Mouse (Mus musculus): ENCODE measurements at regions not wholly inside any gene's neighbourhood (a gene's known extent, or its start where the extent isn't known, plus 50 kb on each side); places are given as distances from the start of the nearest gene placed in this dataset.

DNA sequence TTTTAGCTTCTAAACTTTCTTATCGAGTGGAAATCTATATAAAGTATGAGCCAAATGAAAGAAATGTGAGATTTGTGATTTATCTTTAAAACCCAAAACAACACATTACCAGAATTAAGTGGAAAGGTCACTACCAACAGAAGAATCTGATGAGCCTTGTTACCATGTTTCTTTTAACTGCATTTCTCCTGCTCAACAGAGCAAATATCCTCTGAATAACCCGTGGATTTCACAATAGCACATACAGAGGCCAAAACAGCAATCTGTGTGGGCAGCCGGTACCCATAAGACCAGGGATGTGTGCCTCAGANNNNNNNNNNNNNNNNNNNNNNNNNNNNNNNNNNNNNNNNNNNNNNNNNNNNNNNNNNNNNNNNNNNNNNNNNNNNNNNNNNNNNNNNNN is 85.3 kb downstream of the 4930444P10Rik start:
- 86% methylated on average over 3 of the region's 3 CpGs for WGBS
- Histone ChIP-seq H3K4me1 (no peaks in the 10 kb centered on the region), H3K4me3 (no peak overlapping the region), H3K27me3 (replicated peaks; ENCODE audit: low read depth, poor library complexity, severe bottlenecking) (no peaks in the 10 kb centered on the region), H3K27ac (replicated peaks) (no peak overlapping the region), H3K36me3 (replicated peaks) (no peaks in the 10 kb centered on the region), H3K9me3 (no peaks in the 10 kb centered on the region)
- no peak for DNase-seq (ENCODE audit: low spot score)

DNA sequence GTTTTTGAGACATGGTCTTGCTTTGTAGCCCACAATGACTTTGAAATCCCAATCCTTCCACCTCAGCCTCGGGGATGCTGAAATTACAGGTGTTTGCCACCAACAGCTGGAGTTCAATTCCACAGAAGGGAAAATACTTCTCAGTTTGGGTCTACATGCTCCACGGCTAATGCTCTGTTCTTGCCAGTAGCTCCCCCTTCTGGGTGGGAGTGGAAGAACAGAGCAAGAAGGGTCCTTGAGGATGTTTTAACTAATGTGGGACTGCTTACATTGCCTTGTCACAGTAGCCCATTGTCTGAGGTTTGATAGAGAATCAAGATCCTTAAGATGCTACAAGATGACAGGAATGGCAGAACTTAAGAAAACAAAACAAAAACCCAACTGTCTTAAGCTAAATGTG is 86.2 kb downstream of the 4930444P10Rik start:
- Histone ChIP-seq H3K36me3 (replicated peaks) (no peaks in the 10 kb centered on the region), H3K27ac (replicated peaks) (no peak overlapping the region), H3K4me1 (no peaks in the 10 kb centered on the region), H3K9me3 (no peaks in the 10 kb centered on the region), H3K4me3 (no peak overlapping the region), H3K27me3 (replicated peaks; ENCODE audit: low read depth, poor library complexity, severe bottlenecking) (no peaks in the 10 kb centered on the region)
- WGBS: 79% methylated on average over 2 of the region's 2 CpGs
- no peak for DNase-seq (ENCODE audit: low spot score)

DNA sequence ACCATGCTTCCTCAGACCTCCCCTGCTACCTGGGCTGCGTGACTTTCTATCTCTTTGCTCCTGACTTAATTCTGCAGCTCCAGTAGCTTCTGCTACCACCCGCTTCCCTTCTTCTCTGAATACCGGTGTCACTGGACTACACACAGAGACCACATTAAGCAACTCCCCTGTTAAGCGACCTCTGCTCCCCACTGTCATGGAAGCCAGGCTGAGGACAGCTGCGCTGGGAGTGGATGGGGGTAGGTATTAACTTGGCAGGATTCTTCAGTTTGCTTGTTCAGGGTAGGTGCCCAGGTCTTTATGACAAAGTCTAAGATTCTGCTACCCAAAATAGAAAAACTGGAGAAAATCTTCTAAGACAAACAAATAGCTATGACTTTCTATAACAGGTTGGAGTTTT is 96.0 kb downstream of the 4930444P10Rik start:
- no peak for DNase-seq (ENCODE audit: low spot score)
- Histone ChIP-seq H3K4me1 (0 out of 2 replicates have a peak, but pooled peaks cover 9% of the 10 kb centered on the region), H3K27ac (replicated peaks) (0 out of 2 replicates have a peak overlapping the region, but pooled peaks have one; percentile 30), H3K27me3 (replicated peaks; ENCODE audit: low read depth, poor library complexity, severe bottlenecking) (no peaks in the 10 kb centered on the region), H3K36me3 (replicated peaks) (no peaks in the 10 kb centered on the region), H3K4me3 (no peak overlapping the region), H3K9me3 (no peaks in the 10 kb centered on the region)
- WGBS: 76% methylated on average over 5 of the region's 5 CpGs

DNA sequence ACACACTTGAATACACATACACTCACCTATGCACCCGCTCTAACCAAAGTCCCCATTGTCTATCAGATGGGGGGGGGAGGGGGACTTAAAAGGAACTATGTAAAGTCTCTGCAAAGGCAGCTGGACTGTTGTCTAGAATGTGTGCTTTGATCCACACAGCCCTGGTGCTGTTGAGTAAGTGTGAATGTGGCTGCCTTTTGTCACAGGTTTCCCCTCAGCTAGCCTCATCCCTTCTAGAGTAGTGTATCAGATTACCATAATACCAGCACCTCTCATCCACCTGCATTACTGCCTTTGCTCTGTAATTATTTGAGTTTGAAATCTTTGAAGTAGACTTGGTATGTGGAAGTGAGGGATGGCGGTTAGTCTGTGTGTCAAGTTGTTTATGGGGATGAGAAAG is 96.8 kb downstream of the 4930444P10Rik start:
- DNase-seq (ENCODE audit: low spot score): peak; percentile 10
- Histone ChIP-seq H3K27ac (replicated peaks) (no peak overlapping the region), H3K9me3 (no peaks in the 10 kb centered on the region), H3K27me3 (replicated peaks; ENCODE audit: low read depth, poor library complexity, severe bottlenecking) (no peaks in the 10 kb centered on the region), H3K4me3 (no peak overlapping the region), H3K36me3 (replicated peaks) (no peaks in the 10 kb centered on the region), H3K4me1 (0 out of 2 replicates have a peak, but pooled peaks cover 9% of the 10 kb centered on the region)
- WGBS: 80% methylated on average over 2 of the region's 2 CpGs

DNA sequence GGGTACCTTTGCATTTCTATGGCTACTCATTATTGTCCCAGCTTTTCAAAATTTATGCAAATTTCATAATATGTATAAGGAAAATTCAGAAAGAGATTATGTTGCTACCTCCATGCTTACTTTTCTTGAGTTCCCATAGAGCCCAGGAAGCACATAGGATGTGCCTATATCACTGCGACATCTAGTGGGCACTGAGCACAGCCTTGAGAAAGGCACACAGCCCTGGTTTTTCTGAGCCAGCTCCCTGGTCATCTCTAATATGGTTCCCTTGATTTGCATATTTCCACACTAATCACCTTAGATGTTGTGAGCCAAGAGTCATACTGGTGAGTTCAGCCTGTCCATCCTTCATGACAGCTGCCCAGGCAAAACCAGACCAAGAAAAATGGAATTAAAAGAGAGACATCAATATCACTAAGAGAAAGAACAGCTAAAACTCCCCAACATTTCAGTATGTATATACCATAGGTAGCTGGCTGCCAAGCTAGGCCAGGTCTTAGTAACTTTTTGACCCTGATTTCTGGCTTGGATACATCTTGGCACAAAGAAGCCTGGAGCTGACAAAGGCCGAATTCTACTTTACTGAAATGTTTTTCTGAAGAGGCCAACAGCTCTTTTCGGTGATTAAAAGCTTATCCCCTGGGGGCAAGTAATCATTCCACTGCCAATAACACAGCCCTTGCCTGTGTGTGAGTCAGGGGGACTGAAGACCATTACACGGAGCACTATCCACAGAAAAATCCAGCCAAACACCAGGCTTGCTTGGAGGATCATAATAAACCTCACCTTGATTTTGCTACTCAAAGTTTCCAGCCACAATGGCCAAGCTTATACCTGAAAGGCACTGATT is 99.3 kb downstream of the 4930444P10Rik start:
- no peak overlapping the region for H3K27ac ChIP-seq (replicated peaks)
- 32% methylated on average over 4 of the region's 4 CpGs for WGBS
- H3K36me3 ChIP-seq (replicated peaks): no peaks in the 10 kb centered on the region
- DNase-seq (ENCODE audit: low spot score): peak; percentile 10
- H3K27me3 ChIP-seq (replicated peaks; ENCODE audit: low read depth, poor library complexity, severe bottlenecking): no peaks in the 10 kb centered on the region
- H3K4me3 ChIP-seq: no peak overlapping the region
- no peaks in the 10 kb centered on the region for H3K9me3 ChIP-seq
- 0 out of 2 replicates have a peak, but pooled peaks cover 9% of the 10 kb centered on the region for H3K4me1 ChIP-seq

DNA sequence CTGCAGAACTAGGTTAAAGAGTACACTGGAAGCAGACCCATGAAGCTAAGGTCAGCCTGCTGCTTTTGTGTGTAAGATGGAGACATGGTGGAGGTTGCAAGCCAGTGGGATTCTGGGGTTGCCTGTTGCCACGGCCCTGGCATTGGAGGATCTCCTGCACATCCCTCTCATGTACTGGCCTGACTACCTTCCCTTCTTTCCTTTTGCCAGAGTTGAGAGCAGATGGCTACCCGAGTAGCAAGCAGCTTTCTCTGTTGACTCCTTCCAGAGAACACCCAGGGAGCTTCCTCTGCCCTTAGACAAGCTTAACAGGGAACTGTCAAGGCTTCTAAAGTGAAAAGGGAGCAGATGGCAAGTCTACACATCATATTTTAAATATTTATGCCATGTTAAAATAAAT is 102.1 kb downstream of the 4930444P10Rik start:
- no peak for DNase-seq (ENCODE audit: low spot score)
- Histone ChIP-seq H3K9me3 (no peaks in the 10 kb centered on the region), H3K27ac (replicated peaks) (no peak overlapping the region), H3K36me3 (replicated peaks) (no peaks in the 10 kb centered on the region), H3K4me3 (no peak overlapping the region), H3K4me1 (0 out of 2 replicates have a peak, but pooled peaks cover 6% of the 10 kb centered on the region), H3K27me3 (replicated peaks; ENCODE audit: low read depth, poor library complexity, severe bottlenecking) (no peaks in the 10 kb centered on the region)
- 60% methylated on average over 2 of the region's 2 CpGs for WGBS

DNA sequence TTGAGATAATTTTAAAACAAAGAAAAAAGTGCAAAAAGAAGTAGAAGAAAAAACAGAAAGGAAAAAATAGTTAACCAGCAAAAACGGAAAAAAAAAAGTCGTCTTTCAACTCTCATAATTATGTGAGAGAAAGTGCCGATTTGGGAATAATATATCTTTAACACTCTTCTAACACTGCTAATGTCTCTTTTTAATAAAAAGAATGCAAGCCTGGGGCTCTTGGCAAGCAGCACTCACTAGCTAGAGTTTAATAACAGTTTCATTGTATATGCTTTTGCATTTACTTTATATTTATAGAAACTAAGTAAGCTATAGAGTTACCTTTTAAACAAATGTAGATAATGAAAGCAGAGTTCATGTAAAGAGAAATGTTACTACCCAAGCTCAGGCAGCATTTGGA is 107.5 kb downstream of the 4930444P10Rik start:
- Histone ChIP-seq H3K27ac (replicated peaks) (no peak overlapping the region), H3K27me3 (replicated peaks; ENCODE audit: low read depth, poor library complexity, severe bottlenecking) (no peaks in the 10 kb centered on the region), H3K9me3 (no peaks in the 10 kb centered on the region), H3K4me3 (no peak overlapping the region), H3K4me1 (no peaks in the 10 kb centered on the region), H3K36me3 (replicated peaks) (no peaks in the 10 kb centered on the region)
- WGBS: 91% methylated on average over 3 of the region's 3 CpGs
- no peak for DNase-seq (ENCODE audit: low spot score)

DNA sequence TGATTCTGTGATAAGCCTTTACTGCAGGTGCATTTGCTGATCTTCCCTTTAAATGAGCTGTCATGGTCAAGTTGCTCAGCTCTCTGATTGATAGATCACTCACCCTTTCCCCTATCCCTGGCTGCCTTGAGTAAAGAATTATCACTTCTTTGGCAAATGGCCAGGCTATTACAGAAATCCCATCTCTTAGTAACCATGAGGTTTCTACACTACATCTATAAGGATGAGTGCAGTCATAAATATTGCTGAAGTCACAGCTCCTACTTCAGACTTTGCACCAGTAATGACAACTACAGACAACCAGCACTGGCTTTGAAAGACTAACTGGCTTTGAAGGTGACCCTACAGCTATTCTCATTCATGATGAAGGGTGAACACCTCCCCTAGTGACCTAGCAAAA is 113.8 kb downstream of the 4930444P10Rik start:
- DNase-seq (ENCODE audit: low spot score): no peak
- Histone ChIP-seq H3K4me1 (no peaks in the 10 kb centered on the region), H3K4me3 (no peak overlapping the region)

DNA sequence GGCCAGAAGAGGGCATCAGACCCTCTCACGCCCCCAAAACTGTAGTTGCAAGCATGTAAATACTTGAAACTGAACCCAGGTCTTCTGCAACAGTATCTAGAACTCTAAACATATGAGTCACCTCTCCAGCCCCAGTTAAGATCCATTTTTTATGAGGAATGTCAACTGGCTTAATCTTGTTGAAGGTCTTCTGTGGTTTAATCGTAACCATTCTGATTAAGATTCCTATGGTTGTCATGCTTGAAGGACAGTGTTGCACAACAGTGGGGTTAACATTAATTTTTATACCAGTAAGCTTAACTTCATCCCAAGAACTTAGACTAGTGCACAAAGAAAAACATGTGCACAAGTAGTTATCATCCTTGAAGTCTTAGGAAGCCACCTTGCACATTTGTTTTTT is 133.5 kb downstream of the 4930444P10Rik start:
- Histone ChIP-seq H3K9me3 (no peaks in the 10 kb centered on the region), H3K36me3 (replicated peaks) (no peaks in the 10 kb centered on the region), H3K4me3 (no peak overlapping the region), H3K27me3 (replicated peaks; ENCODE audit: low read depth, poor library complexity, severe bottlenecking) (no peaks in the 10 kb centered on the region), H3K4me1 (no peaks in the 10 kb centered on the region), H3K27ac (replicated peaks) (no peak overlapping the region)
- DNase-seq (ENCODE audit: low spot score): no peak
- WGBS: 86% methylated on average over 2 of the region's 2 CpGs

More for the DNA sequence above, 113.8 kb downstream of the 4930444P10Rik start:
- no peaks in the 10 kb centered on the region for H3K9me3 ChIP-seq
- no peak overlapping the region for H3K27ac ChIP-seq (replicated peaks)
- no peaks in the 10 kb centered on the region for H3K27me3 ChIP-seq (replicated peaks; ENCODE audit: low read depth, poor library complexity, severe bottlenecking)
- H3K36me3 ChIP-seq (replicated peaks): no peaks in the 10 kb centered on the region

DNA sequence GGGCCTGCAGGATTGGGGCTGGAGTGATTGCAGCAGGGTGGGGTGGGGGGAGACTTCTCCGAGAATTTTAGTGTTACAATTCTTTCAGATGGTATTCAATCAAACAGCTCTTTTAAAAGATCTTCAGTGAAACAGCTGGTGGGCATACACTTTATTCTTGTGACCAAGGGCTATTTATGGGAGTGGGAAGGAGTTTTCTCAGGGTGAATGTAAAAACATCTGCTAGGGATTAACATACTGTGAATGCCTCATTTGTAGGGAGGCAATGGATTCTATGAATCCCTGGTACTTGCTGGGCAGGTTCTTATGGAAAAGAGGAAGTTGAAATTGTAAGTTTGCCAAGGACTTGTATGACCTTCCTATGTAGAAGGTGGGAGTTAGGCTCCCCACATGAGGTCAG is 134.5 kb downstream of the 4930444P10Rik start:
- Histone ChIP-seq H3K27ac (replicated peaks) (no peak overlapping the region), H3K27me3 (replicated peaks; ENCODE audit: low read depth, poor library complexity, severe bottlenecking) (no peaks in the 10 kb centered on the region), H3K4me1 (no peaks in the 10 kb centered on the region), H3K4me3 (no peak overlapping the region), H3K36me3 (replicated peaks) (no peaks in the 10 kb centered on the region), H3K9me3 (no peaks in the 10 kb centered on the region)
- no peak for DNase-seq (ENCODE audit: low spot score)
- WGBS: 80% methylated on average over 1 of the region's 1 CpGs

DNA sequence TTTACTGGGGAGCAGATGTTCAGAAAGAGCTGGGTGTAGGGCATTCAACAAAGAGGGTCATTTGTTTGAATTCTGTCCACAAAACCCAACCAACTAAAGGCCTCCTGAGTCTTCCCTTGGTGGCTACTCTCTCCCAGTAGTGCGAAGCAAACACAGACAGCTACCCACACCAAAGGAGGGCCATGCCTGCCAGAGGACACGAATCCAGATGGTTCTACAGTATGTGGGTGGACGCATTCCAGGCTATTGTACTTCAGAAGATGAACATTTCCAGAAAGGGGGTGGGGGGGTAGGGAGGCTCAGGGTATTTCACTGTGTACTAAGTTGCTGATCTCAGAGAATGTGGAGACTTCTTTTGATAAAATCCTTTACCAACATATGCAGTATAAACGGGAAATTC is 149.5 kb downstream of the 4930444P10Rik start:
- no peak overlapping the region for H3K4me3 ChIP-seq
- no peaks in the 10 kb centered on the region for H3K36me3 ChIP-seq (replicated peaks)
- H3K27ac ChIP-seq (replicated peaks): no peak overlapping the region
- H3K9me3 ChIP-seq: no peaks in the 10 kb centered on the region
- no peaks in the 10 kb centered on the region for H3K4me1 ChIP-seq
- DNase-seq (ENCODE audit: low spot score): no peak
- H3K27me3 ChIP-seq (replicated peaks; ENCODE audit: low read depth, poor library complexity, severe bottlenecking): no peaks in the 10 kb centered on the region
- WGBS: 87% methylated on average over 4 of the region's 4 CpGs

DNA sequence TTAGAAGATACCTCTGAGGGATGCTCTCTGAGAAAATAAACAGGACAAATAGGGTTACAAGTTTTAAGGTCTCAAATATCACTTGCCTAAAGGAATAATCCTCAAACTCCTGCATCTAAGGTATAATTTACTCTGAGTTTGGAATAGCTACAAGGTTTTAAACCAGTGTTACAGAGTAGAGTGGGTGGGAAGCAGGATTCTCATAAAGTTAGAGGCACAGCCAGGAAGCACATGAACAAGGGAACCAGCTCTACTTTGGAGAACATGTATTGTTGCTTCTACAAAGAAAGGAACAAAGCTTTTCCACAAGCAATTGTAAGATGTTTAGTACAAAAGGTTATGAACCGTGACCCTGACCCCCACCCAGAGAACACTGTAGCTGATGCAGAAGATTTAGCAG is 150.1 kb downstream of the 4930444P10Rik start:
- no peak for DNase-seq (ENCODE audit: low spot score)
- H3K4me1 ChIP-seq: no peaks in the 10 kb centered on the region
- no peak overlapping the region for H3K27ac ChIP-seq (replicated peaks)
- no peaks in the 10 kb centered on the region for H3K9me3 ChIP-seq
- no peaks in the 10 kb centered on the region for H3K36me3 ChIP-seq (replicated peaks)
- no peaks in the 10 kb centered on the region for H3K27me3 ChIP-seq (replicated peaks; ENCODE audit: low read depth, poor library complexity, severe bottlenecking)
- WGBS: 71% methylated on average over 1 of the region's 1 CpGs
- no peak overlapping the region for H3K4me3 ChIP-seq

Data from embryonic facial prominence, embryonic 10.5 days (tissue).